Mouse (Mus musculus): Measurements from ENCODE around the gene Rer1.

- TF ChIP-seq CTCF (IDR thresholded peaks at IDR 0.05; ENCODE audit: control insufficient read depth, insufficient read depth, low read length) (no peak), POLR2A (IDR thresholded peaks at IDR 0.05; ENCODE audit: borderline replicate concordance, control insufficient read depth, low read depth, low read length) (no peak)
Observed at GRCm38 (mm10) chr4:155128411-155128810, 42.2 kb upstream of the Rer1 start.
